Mouse (Mus musculus): ENCODE results near the gene Atxn7.

GRCm38 (mm10) chr14:13963527-13963926, 2.3 kb downstream of the Atxn7 start:
- TF ChIP-seq EP300 (IDR thresholded peaks at IDR 0.05; ENCODE audit: low read depth) (no peak), CTCF (IDR thresholded peaks at IDR 0.05; ENCODE audit: low read depth) (no peak)
